Mouse (Mus musculus) lung, postnatal 0 days (tissue): ENCODE measurements around the gene Usf3. TPM values are rescaled to one million over a fixed set of nuclear protein-coding genes. Genes with fewer than 3 reads are reported as not detected.

Experiments used
- ATAC-seq: fragments of 200-750 bp; cut with Nextera tagmentation; 2 replicates; pipeline ENCODE4 v1.8.0; 2017; ENCODE audit warnings: moderate library complexity
- DNase-seq: peaks from one replicate; pipeline ENCODE4 v3.0.0-alpha.2; 2016; ENCODE audit warnings: low spot score
- H3K27ac ChIP-seq: fragments of 300-500 bp; sonication (generic); 2 replicates; pipeline ENCODE4 v1.5.1; 2014; ENCODE audit warnings: antibody characterized with exemption, mild to moderate bottlenecking, low read length, mixed read lengths
- H3K27me3 ChIP-seq: fragments of 300-500 bp; sonication (generic); replicated peaks from 2 replicates; pipeline ENCODE4 v1.6.1; 2014; ENCODE audit warnings: low read length, mixed read lengths; ENCODE audit not compliant: insufficient read depth
- H3K36me3 ChIP-seq: fragments of 300-500 bp; sonication (generic); 2 replicates; pipeline ENCODE4 v1.6.1; 2014; ENCODE audit warnings: low read length, mixed read lengths; ENCODE audit not compliant: insufficient read depth
- H3K4me1 ChIP-seq: fragments of 300-500 bp; sonication (generic); 2 replicates; pipeline ENCODE4 v1.6.1; 2014; ENCODE audit warnings: antibody characterized with exemption, low read depth, low read length, mixed read lengths; ENCODE audit not compliant: insufficient read depth
- H3K4me2 ChIP-seq: fragments of 300-500 bp; sonication (generic); replicated peaks from 2 replicates; pipeline ENCODE4 v1.6.1; 2014; ENCODE audit warnings: low read depth, mild to moderate bottlenecking, low read length, moderate library complexity, mixed read lengths
- H3K4me3 ChIP-seq: fragments of 300-500 bp; sonication (generic); 2 replicates; pipeline ENCODE4 v1.5.1; 2014; ENCODE audit warnings: low read depth, low read length
- H3K9ac ChIP-seq: fragments of 300-500 bp; sonication (generic); replicated peaks from 2 replicates; pipeline ENCODE4 v1.6.1; 2014; ENCODE audit warnings: low read depth, mild to moderate bottlenecking
- H3K9me3 ChIP-seq: fragments of 300-500 bp; sonication (generic); 2 replicates; pipeline ENCODE4 v1.6.1; 2016; ENCODE audit warnings: low read length, mixed read lengths
- CTCF ChIP-seq: IDR thresholded peaks from 2 replicates; pipeline ENCODE4 v1.5.1; 2016; ENCODE audit warnings: antibody characterized with exemption, mild to moderate bottlenecking
- EP300 ChIP-seq: IDR thresholded peaks from 2 replicates; pipeline ENCODE4 v1.6.1; 2016; ENCODE audit warnings: antibody characterized with exemption, mild to moderate bottlenecking, control low read depth
- WGBS: fragments of 180-500 bp; shearing (Covaris S2); extraction: QIAGEN DNeasy Blood & Tissue Kit; methylation state at CpG from one replicate; pipeline ENCODE4 v1.1.7; 2014; 5-methylcytosine and 5-hydroxymethylcytosine counted together
- polyA plus RNA-seq: library from polyadenylated mRNA; unstranded; fragments of >200 nt; fragmentation: Nextera tagmentation; extraction: Ambion mirVana; gene quantifications from 2 replicates; pipeline ENCODE4 v1.2.1, GENCODE M21; 2015

Usf3 gene
- polyA plus RNA-seq, 1 experiment from 2014 or later, result 2.5 TPM

- TF ChIP-seq EP300 (no peak), CTCF (no peak)
- no peaks in the 10 kb centered on the region for H3K4me1 ChIP-seq
- H3K36me3 ChIP-seq, result no peaks in the 10 kb centered on the region
- DNase-seq (peak; percentile 30), ATAC-seq (no peak)
- WGBS, result 56% methylated on average over 7 of the region's 7 CpGs
- no peaks in the 10 kb centered on the region for H3K9me3 ChIP-seq
- H3K4me3 ChIP-seq, result no peak overlapping the region
- H3K4me2 ChIP-seq, result no peak overlapping the region
- no peak overlapping the region for H3K9ac ChIP-seq
- H3K27ac ChIP-seq, result no peak overlapping the region
- no peaks in the 10 kb centered on the region for H3K27me3 ChIP-seq
Measured at GRCm38 (mm10) chr16:44253797-44254634, 81.0 kb downstream of the Usf3 start.

- Histone ChIP-seq H3K27me3 (no peaks in the 10 kb centered on the region), H3K4me1 (no peaks in the 10 kb centered on the region), H3K4me3 (no peak overlapping the region), H3K9me3 (no peaks in the 10 kb centered on the region), H3K27ac (no peak overlapping the region), H3K9ac (no peak overlapping the region), H3K36me3 (no peaks in the 10 kb centered on the region), H3K4me2 (0 out of 2 replicates have a peak overlapping the region, but pooled peaks have one; percentile 11)
- ATAC-seq (peak; percentile 73), DNase-seq (peak; percentile 79)
- 50% methylated on average over 7 of the region's 7 CpGs for WGBS
- TF ChIP-seq EP300 (no peak), CTCF (no peak)
Measured at GRCm38 (mm10) chr16:44254698-44255097, 81.7 kb downstream of the Usf3 start.

GRCm38 (mm10) chr16:44257476-44257875, 84.4 kb downstream of the Usf3 start:
- Histone ChIP-seq H3K36me3 (no peaks in the 10 kb centered on the region), H3K9me3 (no peaks in the 10 kb centered on the region), H3K4me2 (no peak overlapping the region), H3K9ac (no peak overlapping the region), H3K27ac (no peak overlapping the region), H3K4me3 (no peak overlapping the region), H3K27me3 (no peaks in the 10 kb centered on the region), H3K4me1 (no peaks in the 10 kb centered on the region)
- no peak for TF ChIP-seq CTCF
- no peak for TF ChIP-seq EP300
- WGBS, result 83% methylated on average over 3 of the region's 3 CpGs
- ATAC-seq (no peak), DNase-seq (no peak)

GRCm38 (mm10) chr16:44264916-44265315, 91.9 kb downstream of the Usf3 start:
- DNase-seq (no peak), ATAC-seq (no peak)
- no peaks in the 10 kb centered on the region for H3K4me1 ChIP-seq
- WGBS, result 61% methylated on average over 2 of the region's 2 CpGs
- no peaks in the 10 kb centered on the region for H3K27me3 ChIP-seq
- no peak overlapping the region for H3K27ac ChIP-seq
- no peak overlapping the region for H3K4me3 ChIP-seq
- no peak for TF ChIP-seq CTCF
- TF ChIP-seq EP300, result no peak
- no peak overlapping the region for H3K4me2 ChIP-seq
- no peak overlapping the region for H3K9ac ChIP-seq
- no peaks in the 10 kb centered on the region for H3K36me3 ChIP-seq
- H3K9me3 ChIP-seq, result no peaks in the 10 kb centered on the region

- Histone ChIP-seq H3K4me1 (no peaks in the 10 kb centered on the region), H3K27ac (no peak overlapping the region), H3K36me3 (no peaks in the 10 kb centered on the region), H3K4me3 (no peak overlapping the region), H3K9me3 (no peaks in the 10 kb centered on the region), H3K27me3 (no peaks in the 10 kb centered on the region), H3K4me2 (no peak overlapping the region), H3K9ac (no peak overlapping the region)
- WGBS, result 87% methylated on average over 6 of the region's 6 CpGs
- ATAC-seq (no peak), DNase-seq (no peak)
- TF ChIP-seq CTCF (no peak), EP300 (no peak)
Measured at GRCm38 (mm10) chr16:44265562-44265961, 92.5 kb downstream of the Usf3 start.

- 84% methylated on average over 7 of the region's 7 CpGs for WGBS
- Histone ChIP-seq H3K4me3 (no peak overlapping the region), H3K4me2 (no peak overlapping the region), H3K27ac (no peak overlapping the region), H3K27me3 (no peaks in the 10 kb centered on the region), H3K9ac (no peak overlapping the region), H3K4me1 (no peaks in the 10 kb centered on the region), H3K36me3 (no peaks in the 10 kb centered on the region), H3K9me3 (no peaks in the 10 kb centered on the region)
- no peak for ATAC-seq
- no peak for DNase-seq
- no peak for TF ChIP-seq EP300
- TF ChIP-seq CTCF, result no peak
Measured at GRCm38 (mm10) chr16:44268541-44269215, 95.6 kb downstream of the Usf3 start.
